Mouse (Mus musculus): ENCODE results near the gene Prl2b1.

Prl2b1 gene

DNA sequence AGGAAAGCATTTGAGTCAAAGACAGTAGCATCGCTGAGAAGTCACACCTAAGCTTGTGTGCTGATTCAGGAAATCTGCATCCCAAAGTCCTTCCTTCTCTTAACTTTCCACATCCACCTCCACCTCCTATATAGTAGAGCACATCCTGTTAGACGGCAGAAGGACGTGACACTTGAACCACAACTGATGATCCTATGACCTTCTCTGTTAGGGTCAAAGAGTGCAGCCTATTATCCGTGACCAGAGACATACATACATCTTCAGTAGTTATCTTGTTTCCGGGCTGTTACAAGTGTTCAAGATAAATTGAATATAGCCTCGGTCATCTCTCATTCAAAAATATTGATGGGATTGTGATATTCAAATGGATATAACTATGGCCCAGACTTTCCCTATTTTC lies at the start of gene Prl2b1:
Prl2b1 (minus strand) TSS at position 101 of the 400 bp plus-strand sequence.
- DNase-seq = no peak

DNA sequence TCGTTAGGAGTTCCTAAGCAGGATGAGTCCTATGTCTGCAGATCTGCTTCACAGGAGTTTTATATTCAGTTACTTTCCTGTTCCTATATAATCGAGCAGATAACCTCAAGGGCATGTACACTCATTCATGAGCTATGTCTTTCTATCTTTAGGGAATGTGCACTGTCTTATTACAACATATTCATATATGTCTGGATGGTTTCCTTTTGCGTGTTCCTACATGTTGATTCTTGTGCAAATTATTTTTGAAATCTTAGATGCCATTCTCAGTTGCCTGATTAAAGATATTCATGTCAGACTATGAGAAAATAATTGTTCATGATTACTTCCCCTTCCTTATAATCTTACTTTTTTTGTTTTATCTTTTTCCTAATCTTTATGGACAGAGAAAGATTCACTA lies 47.9 kb upstream of the Prl2b1 start, which contains the start of gene Prl8a6:
Prl8a6 (minus strand) TSS at position 101 of the 400 bp plus-strand sequence.
- DNase-seq = no peak

DNA sequence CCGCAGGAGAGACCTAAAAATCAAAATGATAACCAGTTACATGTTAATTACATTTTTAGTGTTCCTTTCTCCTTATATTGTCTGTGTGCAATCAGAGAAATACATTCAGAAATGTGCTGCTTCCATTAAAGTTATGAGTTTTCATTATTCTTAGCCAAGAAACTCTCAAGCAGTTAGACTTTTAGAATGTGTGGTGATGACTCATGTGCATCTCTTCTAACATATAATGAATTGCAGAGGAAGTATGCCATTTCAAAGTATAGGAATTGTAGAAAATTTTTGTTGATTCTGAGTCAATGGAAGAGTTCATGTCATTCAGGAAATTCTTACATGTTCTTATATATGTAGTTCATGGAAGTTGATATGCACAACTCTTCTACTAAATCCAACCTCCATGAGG lies 42.5 kb upstream of the Prl2b1 start:
- DNase-seq = no peak

DNA sequence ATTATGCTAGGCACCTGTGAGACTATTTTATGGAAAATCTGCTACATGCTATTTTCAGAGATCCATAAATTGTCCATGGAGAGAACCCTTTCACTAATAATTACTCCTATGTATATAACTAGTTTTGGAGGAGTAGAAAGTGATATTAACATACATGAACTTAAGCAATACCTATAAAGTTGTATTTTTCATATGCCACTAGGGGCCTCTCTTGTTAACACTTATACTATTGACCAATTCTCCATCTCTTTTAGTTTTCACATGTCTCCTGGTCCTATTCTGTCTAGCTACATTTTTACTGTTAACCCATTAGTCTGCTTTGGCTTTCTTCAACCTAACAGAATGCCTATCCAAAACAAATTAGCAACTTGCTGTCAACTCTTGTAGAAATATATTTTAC lies 23.0 kb upstream of the Prl2b1 start:
- DNase-seq = no peak

DNA sequence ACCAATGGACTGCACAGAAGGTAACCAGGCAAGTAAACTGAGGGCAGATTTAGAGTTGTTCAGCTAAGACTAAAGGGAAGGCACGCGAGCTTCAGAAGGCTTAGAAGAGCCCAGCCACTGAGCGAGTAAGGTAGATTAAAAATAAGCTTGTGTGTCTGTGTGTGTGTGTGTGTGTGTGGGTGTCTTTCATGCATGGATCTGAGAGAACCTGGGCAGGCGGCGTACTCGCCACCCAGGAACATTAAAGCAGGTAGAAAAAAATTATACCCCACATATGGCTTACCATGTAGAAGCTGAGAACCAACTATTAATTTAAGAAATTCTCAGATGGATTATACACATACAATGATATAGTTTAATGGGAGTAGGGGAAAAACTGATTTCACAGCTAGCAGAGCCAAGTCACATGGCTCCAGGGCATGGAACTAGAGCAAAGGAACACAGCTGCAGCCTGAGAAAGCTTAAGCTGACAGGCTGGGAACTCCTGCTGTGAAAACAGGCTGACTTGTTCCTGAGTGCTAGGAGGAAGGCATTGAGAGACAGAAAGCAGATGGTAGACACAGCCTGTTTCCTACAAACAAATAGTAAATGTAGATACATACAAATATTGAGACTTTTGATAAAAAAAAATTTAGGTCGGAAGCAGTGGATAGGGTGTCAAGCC lies 8.5 kb upstream of the Prl2b1 start:
- DNase-seq = no peak

DNA sequence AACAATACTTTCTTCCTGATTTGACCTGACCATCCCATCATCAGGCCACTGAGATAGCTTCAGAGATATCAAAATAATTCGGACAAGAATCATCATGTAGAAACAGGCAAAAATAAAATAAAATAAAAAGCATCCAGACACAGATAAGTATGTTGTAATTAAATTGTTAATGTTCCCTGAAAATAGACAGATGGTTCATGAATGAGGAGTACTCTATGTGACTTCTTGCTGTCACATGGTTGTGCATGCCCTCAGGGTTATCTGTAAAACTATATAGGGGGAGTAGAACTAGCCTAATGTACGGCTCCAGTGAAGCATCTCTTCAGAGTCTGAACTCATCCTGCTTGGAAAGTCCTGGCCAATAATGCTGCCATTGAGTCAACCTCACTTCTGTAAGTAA lies 45.3 kb downstream of the Prl2b1 start, which contains the start of gene Prl8a2:
Prl8a2 (plus strand) TSS at position 301 of the 400 bp plus-strand sequence.
- DNase-seq = no peak

DNA sequence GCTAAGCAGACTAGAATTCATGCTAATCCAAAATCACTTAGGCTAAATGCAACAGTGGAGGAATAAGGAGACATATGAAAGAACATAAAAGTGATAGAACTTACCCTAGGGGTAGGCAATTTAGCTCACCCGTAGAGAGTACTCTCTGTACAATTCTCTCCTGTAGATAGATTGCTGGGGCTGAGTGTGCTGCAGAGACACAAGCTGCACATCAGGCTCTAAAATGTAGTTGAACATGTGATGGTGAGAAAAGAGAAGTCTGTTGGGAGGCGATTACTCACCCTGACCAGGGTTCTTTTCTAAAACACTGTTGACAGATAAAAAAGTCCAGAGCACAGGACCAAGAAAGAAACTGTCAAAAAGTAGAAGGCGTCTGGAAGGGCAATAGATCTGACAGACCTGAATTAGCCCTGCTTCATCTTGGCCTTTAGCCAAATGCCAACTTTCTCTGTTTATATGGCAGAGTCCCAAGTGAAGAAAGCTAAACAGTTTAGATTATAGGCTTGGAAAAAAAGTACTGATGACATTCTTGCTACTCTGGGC lies 47.8 kb downstream of the Prl2b1 start:
- no peak for DNase-seq

DNA sequence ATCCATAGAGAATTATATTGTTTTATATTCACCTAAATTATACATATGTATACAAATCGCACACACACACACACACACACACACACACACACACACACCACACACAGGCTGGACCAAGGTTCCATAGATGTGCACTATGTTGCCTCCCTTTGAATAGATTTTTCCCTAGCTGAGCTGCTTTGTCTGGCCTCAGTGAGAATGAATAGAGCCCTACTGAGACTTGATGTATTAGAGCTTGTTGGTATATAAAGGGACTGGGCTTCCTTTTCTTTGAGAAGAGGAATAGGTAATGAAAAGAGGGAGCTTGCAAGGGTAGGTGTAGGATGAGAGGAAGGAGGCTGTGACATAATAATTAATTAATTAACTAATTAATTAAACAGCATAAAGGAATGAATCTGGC lies 55.7 kb downstream of the Prl2b1 start:
- DNase-seq = no peak
